In the genomic region with DNA sequence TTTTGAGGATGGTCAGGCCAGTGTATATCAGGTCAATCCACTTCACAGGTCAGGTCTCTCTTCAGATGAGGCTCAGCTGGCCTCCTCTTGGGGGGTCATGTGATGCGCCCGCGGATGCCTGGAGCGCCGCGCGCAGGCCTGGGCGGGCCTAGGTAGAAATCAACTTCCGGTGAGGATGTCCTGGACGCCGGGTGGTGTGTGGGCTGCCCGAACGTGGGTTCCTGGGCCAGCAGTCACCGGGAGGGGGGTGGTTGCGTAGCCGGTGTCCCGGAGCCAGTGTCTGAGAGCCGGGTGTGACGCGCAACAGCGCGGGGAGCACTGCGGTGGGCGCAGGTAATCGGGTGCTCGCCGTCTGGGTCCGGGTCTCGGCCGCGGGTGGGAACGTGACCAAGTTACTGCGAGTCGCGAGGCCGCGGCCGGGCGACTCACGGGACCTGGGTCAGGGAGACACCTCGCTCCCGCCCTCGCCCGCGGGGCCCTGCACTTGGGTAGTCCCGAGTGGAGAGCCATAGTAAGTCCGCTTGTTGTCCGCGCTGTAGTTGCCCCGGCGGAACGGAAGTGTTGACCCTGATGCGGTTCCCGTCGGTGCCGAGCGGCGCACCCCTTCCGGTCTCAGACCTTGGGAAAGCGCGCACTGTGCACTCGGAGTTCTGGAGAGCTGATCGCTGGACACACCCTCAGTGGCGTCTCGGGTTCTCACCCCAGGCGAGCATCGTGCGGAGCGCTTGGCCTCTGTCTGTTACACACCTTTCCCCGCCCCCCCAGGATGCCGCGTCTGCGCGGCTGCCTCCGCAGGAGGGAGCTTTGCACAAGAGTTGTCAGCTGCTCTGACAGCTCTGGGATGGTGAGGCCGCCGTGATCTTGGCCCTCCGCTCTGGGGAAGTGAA, we compare ENCODE assay signal across 8 mouse cellular contexts. TPM values are rescaled to one million over a fixed set of nuclear protein-coding genes. Genes with fewer than 3 reads are reported as not detected.
DNase-seq lines count a peak whose midpoint lies in the region; ATAC-seq and TF ChIP-seq lines count a peak whose summit lies in the region.

Ccdc91 (plus strand) TSS at position 102 of the 887 bp plus-strand sequence.

- H3K79me2 ChIP-seq in CH12.LX (replicated peaks; ENCODE audit: control insufficient read depth, extremely low read depth, insufficient read depth, poor library complexity, severe bottlenecking) = 0 out of 2 replicates have a peak, but pooled peaks cover 2% of the 10 kb centered on the region

- no peaks in the 10 kb centered on the region for H3K9me3 ChIP-seq in CH12.LX (replicated peaks; ENCODE audit: low read length)
- H3K9me3 ChIP-seq in forebrain, embryonic 13.5 days (replicated peaks) = no peaks in the 10 kb centered on the region
- H3K9me3 ChIP-seq in liver, postnatal 0 days (ENCODE audit: low read length) = no peaks in the 10 kb centered on the region
- H3K9me3 ChIP-seq in neural tube, embryonic 14.5 days (ENCODE audit: control insufficient read depth, low read length) = no peaks in the 10 kb centered on the region

- peak within 1 kb of the TSS; percentile 83 for H3K27ac ChIP-seq in CH12.LX (ENCODE audit: insufficient read depth, low read depth)
- H3K27ac ChIP-seq in forebrain, embryonic 13.5 days = peak within 1 kb of the TSS; percentile 63
- peak within 1 kb of the TSS; percentile 96 for H3K27ac ChIP-seq in liver, postnatal 0 days (ENCODE audit: low read depth)
- H3K27ac ChIP-seq in neural tube, embryonic 14.5 days (ENCODE audit: low read depth, low read length) = peak within 1 kb of the TSS; percentile 75

- ATAC-seq in cerebellum, adult (ENCODE audit: insufficient number of reproducible peaks, low FRiP score, low TSS enrichment) = peak; percentile 88
- peak; percentile 96 for ATAC-seq in forebrain, embryonic 13.5 days
- peak; percentile 96 for ATAC-seq in liver, postnatal 0 days
- ATAC-seq in neural tube, embryonic 14.5 days (ENCODE audit: low read depth) = peak; percentile 98

- peak within 1 kb of the TSS; percentile 93 for H3K4me2 ChIP-seq in CH12.LX (ENCODE audit: insufficient read depth, low read depth, poor library complexity, severe bottlenecking)
- H3K4me2 ChIP-seq in forebrain, embryonic 13.5 days = peak within 1 kb of the TSS; percentile 84
- H3K4me2 ChIP-seq in liver, postnatal 0 days (ENCODE audit: low read depth, low read length) = peak within 1 kb of the TSS; percentile 88
- H3K4me2 ChIP-seq in neural tube, embryonic 14.5 days (ENCODE audit: low read depth, low read length) = peak within 1 kb of the TSS; percentile 91

- dilution Hi-C loops in CH12.LX (cut with MboI; ENCODE audit: extremely low pct_ligation_motif_present, extremely low pct_unique_long_range_greater_than_20kb, low sequenced_read_pairs) = no loop called here

- H3K4me3 ChIP-seq in CH12.LX (replicated peaks in 1 of 3; ENCODE audit: low read depth in 2 of 3, low read length in 2 of 3, poor library complexity in 1 of 3) = peak within 1 kb of the TSS; percentile 63 to 83 (median 77)
- H3K4me3 ChIP-seq in forebrain, embryonic 13.5 days = peak within 1 kb of the TSS; percentile 75
- H3K4me3 ChIP-seq in liver, postnatal 0 days (ENCODE audit: low read depth, low read length) = peak within 1 kb of the TSS; percentile 73
- H3K4me3 ChIP-seq in neural tube, embryonic 14.5 days (ENCODE audit: low read depth, low read length) = peak within 1 kb of the TSS; percentile 70

- no peak; the same call in none of the 2 replicates for TF ChIP-seq RAD21 in CH12.LX (IDR thresholded peaks at IDR 0.05; ENCODE audit: low read depth, low read length)

- peak within 1 kb of the TSS; percentile 89 for H3K9ac ChIP-seq in CH12.LX (ENCODE audit: insufficient read depth, low read depth)
- H3K9ac ChIP-seq in forebrain, embryonic 13.5 days = peak within 1 kb of the TSS; percentile 81
- peak within 1 kb of the TSS; percentile 89 for H3K9ac ChIP-seq in liver, postnatal 0 days (replicated peaks)
- H3K9ac ChIP-seq in neural tube, embryonic 14.5 days (replicated peaks; ENCODE audit: low read depth, low read length) = peak within 1 kb of the TSS; percentile 69

- TF ChIP-seq CTCF in CH12.LX (conservative IDR thresholded peaks at IDR 0.05 in 1 of 2, IDR thresholded peaks at IDR 0.05 in 1 of 2; ENCODE audit: low read depth in 2 of 2, low read length in 2 of 2) = peak in 1 of 2 experiments; percentile 22; a peak in 2 of 4 replicates
- TF ChIP-seq CTCF in liver, postnatal 0 days (IDR thresholded peaks at IDR 0.05; ENCODE audit: low read depth) = peak; percentile 12; the same call in 1 of the 2 replicates

- WGBS in forebrain, embryonic 13.5 days = under 1% methylated on average over 75 of the region's 78 CpGs
- under 1% methylated on average over 78 of the region's 78 CpGs for WGBS in large intestine, adult 2 months
- under 1% methylated on average over 77 of the region's 78 CpGs for WGBS in liver, postnatal 0 days (ENCODE audit: insufficient replicate concordance)
- 1% methylated on average over 77 of the region's 78 CpGs for WGBS in neural tube, embryonic 14.5 days

- TF ChIP-seq POLR2A in CH12.LX (IDR thresholded peaks at IDR 0.05; ENCODE audit: low read depth, low read length) = peak; percentile 62

- H3K36me3 ChIP-seq in CH12.LX (replicated peaks in 1 of 2; ENCODE audit: control insufficient read depth in 1 of 2, insufficient read depth in 1 of 2, low read length in 1 of 2) = peaks cover 0 to 2% of the 10 kb centered on the region in 2 experiments
- no peaks in the 10 kb centered on the region for H3K36me3 ChIP-seq in forebrain, embryonic 13.5 days (ENCODE audit: poor library complexity, severe bottlenecking)
- H3K36me3 ChIP-seq in liver, postnatal 0 days (replicated peaks; ENCODE audit: insufficient read depth, low read length) = no peaks in the 10 kb centered on the region
- H3K36me3 ChIP-seq in neural tube, embryonic 14.5 days (ENCODE audit: control insufficient read depth, insufficient read depth, low read length) = no peaks in the 10 kb centered on the region

- H3K27me3 ChIP-seq in CH12.LX (replicated peaks) = no peaks in the 10 kb centered on the region
- no peaks in the 10 kb centered on the region for H3K27me3 ChIP-seq in forebrain, embryonic 13.5 days
- no peaks in the 10 kb centered on the region for H3K27me3 ChIP-seq in liver, postnatal 0 days (ENCODE audit: insufficient read depth, low read length)
- no peaks in the 10 kb centered on the region for H3K27me3 ChIP-seq in neural tube, embryonic 14.5 days (ENCODE audit: control insufficient read depth, insufficient read depth, low read length)

- peaks cover 3 to 24% of the 10 kb centered on the region in 2 experiments; a peak in 3 of 4 replicates for H3K4me1 ChIP-seq in CH12.LX (ENCODE audit: control insufficient read depth in 1 of 2, insufficient read depth in 2 of 2)
- H3K4me1 ChIP-seq in forebrain, embryonic 13.5 days = peaks cover 5% of the 10 kb centered on the region
- peaks cover 8% of the 10 kb centered on the region for H3K4me1 ChIP-seq in liver, postnatal 0 days (ENCODE audit: insufficient read depth)
- H3K4me1 ChIP-seq in neural tube, embryonic 14.5 days (ENCODE audit: control insufficient read depth, insufficient read depth, low read length) = peaks cover 4% of the 10 kb centered on the region; the same call in 1 of the 2 replicates

- intact Hi-C loops in heart, postnatal 10 days (cut with DNase I) = loop anchor here (1.0 to 5.0 kb wide), 2 partner anchors 336 to 477 kb away; no protein-coding TSS in a partner anchor

- in situ Hi-C loops in CH12.LX (cut with MboI; ENCODE audit: low pct_ligation_motif_present, low pct_unique_long_range_greater_than_20kb, low sequenced_read_pairs) = loop anchor here (10.0 kb wide), 1 partner anchor 69 kb away; no protein-coding TSS in a partner anchor

- TF ChIP-seq EP300 in CH12.LX (IDR thresholded peaks at IDR 0.05; ENCODE audit: low read length) = no peak
- TF ChIP-seq EP300 in liver, postnatal 0 days (IDR thresholded peaks at IDR 0.05; ENCODE audit: low read depth) = no peak

- DNase-seq in CH12.LX (ENCODE audit: extremely low read depth) = peak; percentile 93
- peak; percentile 94 to 96 for DNase-seq in heart, postnatal 10 days
- peak; percentile 80 for DNase-seq in large intestine, adult 2 months (ENCODE audit: low read depth, low spot score)
- DNase-seq in liver, postnatal 0 days = peak; percentile 90
- peak; percentile 95 for DNase-seq in testis, postnatal 10 days (ENCODE audit: low spot score)

TF ChIP-seq in CH12.LX, 34 proteins besides CTCF, POLR2A, EP300 and RAD21 (continues in another document):
- TF ChIP-seq ZMIZ1 (IDR thresholded peaks at IDR 0.05; ENCODE audit: low read depth, low read length) = peak; percentile 44
- no peak for TF ChIP-seq ZC3H11A (IDR thresholded peaks at IDR 0.05; ENCODE audit: low read depth, low read length)
- TF ChIP-seq MEF2A (IDR thresholded peaks at IDR 0.05; ENCODE audit: borderline replicate concordance, low read depth, low read length) = peak; percentile 51
- TF ChIP-seq NELFE (IDR thresholded peaks at IDR 0.05; ENCODE audit: low read depth, low read length) = peak; percentile 77
- peak; percentile 83 for TF ChIP-seq SIN3A (IDR thresholded peaks at IDR 0.05; ENCODE audit: low read length)
- peak; percentile 69 for TF ChIP-seq TBP (conservative IDR thresholded peaks at IDR 0.05; ENCODE audit: low read depth, low read length)
- TF ChIP-seq IRF4 (IDR thresholded peaks at IDR 0.05; ENCODE audit: low read depth, low read length) = peak; percentile 61
- peak; percentile 15; the same call in 1 of the 2 replicates for TF ChIP-seq SMC3 (IDR thresholded peaks at IDR 0.05; ENCODE audit: low read depth, low read length)
- TF ChIP-seq MAZ (IDR thresholded peaks at IDR 0.05; ENCODE audit: low read depth, low read length) = no peak
- no peak for TF ChIP-seq MAFK (IDR thresholded peaks at IDR 0.05; ENCODE audit: insufficient replicate concordance, low read length)
- TF ChIP-seq MXI1 (IDR thresholded peaks at IDR 0.05; ENCODE audit: low read depth, low read length) = peak; percentile 74
- TF ChIP-seq TCF12 (IDR thresholded peaks at IDR 0.05; ENCODE audit: low read depth, low read length) = peak; percentile 70
- no peak for TF ChIP-seq ZNF384 (IDR thresholded peaks at IDR 0.05; ENCODE audit: low read depth, low read length)
- TF ChIP-seq ZKSCAN1 (IDR thresholded peaks at IDR 0.05; ENCODE audit: borderline replicate concordance, low read depth, low read length) = no peak
- peak; percentile 72 for TF ChIP-seq ELF1 (IDR thresholded peaks at IDR 0.05; ENCODE audit: low read depth, low read length)
- no peak for TF ChIP-seq E2F4 (IDR thresholded peaks at IDR 0.05; ENCODE audit: insufficient replicate concordance, low read depth, low read length)

RNA-seq across cellular contexts. Expression of gene Ccdc91, which starts in this region (rescaled TPM):
- total RNA-seq in CH12.LX (2012; rRNA removed) (9.3 and 15.6 TPM in 2 replicates), CH12.LX (2014; rRNA removed) (12.3 and 14.4 TPM in 2 replicates)
- 12.0 TPM in 2 replicates for polyA plus RNA-seq in CH12.LX (2012; ENCODE audit: insufficient read length, low read depth)
- polyA plus RNA-seq in forebrain, embryonic 13.5 days (2015; fragmentation: Nextera tagmentation; extraction: Ambion mirVana) = 31.4 and 32.4 TPM in 2 replicates
- total RNA-seq in heart, postnatal 10 days (2021) = 10 to 100 TPM; 21.5 to 22.7 TPM
- polyA plus RNA-seq in large intestine, adult 2 months (2012; rRNA removed) = 19.2 and 23.3 TPM in 2 replicates
- 7.2 and 7.7 TPM in 2 replicates for polyA plus RNA-seq in liver, postnatal 0 days (2015; fragmentation: Nextera tagmentation; extraction: Ambion mirVana)
- polyA plus RNA-seq in neural tube, embryonic 14.5 days (2014; fragmentation: Nextera tagmentation; extraction: Ambion mirVana) = 41.0 and 41.9 TPM in 2 replicates

Comparison
In these comparisons a context has a peak if more than half of its experiments do, and no peak if none do; other contexts are left out.
1. Peak in every context shown above with its lines: DNase-seq, ATAC-seq, H3K4me3 ChIP-seq and H3K27ac ChIP-seq.